Mouse (Mus musculus) CH12.LX (cell line): ENCODE measurements around the gene Rtbdn. TPM values are rescaled to one million over a fixed set of nuclear protein-coding genes. Genes with fewer than 3 reads are reported as not detected.

Experiments
- DNase-seq: peaks from one replicate; pipeline ENCODE4 v3.0.0-alpha.2; 2013; ENCODE audit errors: extremely low read depth
- H3K27ac ChIP-seq: 2 replicates; pipeline ENCODE4 v1.5.1; 2012; ENCODE audit warnings: low read depth, mild to moderate bottlenecking, control low read depth, moderate library complexity; ENCODE audit not compliant: insufficient read depth
- H3K27me3 ChIP-seq: replicated peaks from 2 replicates; pipeline ENCODE3; 2012; ENCODE audit warnings: inconsistent platforms
- H3K36me3 ChIP-seq, 2 experiments: replicated peaks in 1 of 2; 2 replicates each; pipeline versions ENCODE3 to v1.6.1; 2012; ENCODE audit warnings: inconsistent platforms in 1 of 2, low read length in 1 of 2, mild to moderate bottlenecking in 1 of 2, mixed read lengths in 1 of 2, moderate library complexity in 1 of 2; ENCODE audit not compliant: control insufficient read depth in 1 of 2, insufficient read depth in 1 of 2
- H3K4me1 ChIP-seq, 2 experiments: 2 replicates each; pipeline ENCODE4 v1.6.1; 2012; ENCODE audit warnings: inconsistent platforms in 1 of 2, moderate library complexity in 1 of 2; ENCODE audit not compliant: insufficient read depth in 2 of 2, control insufficient read depth in 1 of 2
- H3K4me2 ChIP-seq: 2 replicates; pipeline ENCODE4 v1.6.1; 2012; ENCODE audit warnings: low read depth, mild to moderate bottlenecking, control low read depth; ENCODE audit not compliant: poor library complexity, insufficient read depth, severe bottlenecking
- H3K4me3 ChIP-seq, 3 experiments: fragments of 150-350 bp in 1 of 3; sonication (generic) in 1 of 3; replicated peaks in 1 of 3; 2 replicates each; pipeline versions ENCODE3 to v1.5.1; 2011 to 2012; ENCODE audit warnings: low read depth in 2 of 3, low read length in 2 of 3, mild to moderate bottlenecking in 2 of 3, moderate library complexity in 2 of 3, control low read depth in 1 of 3, improper control_type of control experiment in 1 of 3, inconsistent platforms in 1 of 3, mixed read lengths in 1 of 3; ENCODE audit not compliant: poor library complexity in 1 of 3
- H3K79me2 ChIP-seq: replicated peaks from 2 replicates; pipeline ENCODE4 v1.6.1; 2012; ENCODE audit warnings: mild to moderate bottlenecking, moderate library complexity; ENCODE audit not compliant: control insufficient read depth, poor library complexity, insufficient read depth, severe bottlenecking; ENCODE audit errors: extremely low read depth
- H3K9ac ChIP-seq: 2 replicates; pipeline ENCODE4 v1.6.1; 2012; ENCODE audit warnings: low read depth, mild to moderate bottlenecking, control low read depth, moderate library complexity; ENCODE audit not compliant: insufficient read depth
- H3K9me3 ChIP-seq: replicated peaks from 2 replicates; pipeline ENCODE3; 2012; ENCODE audit warnings: low read length, inconsistent platforms, mixed read lengths
- BHLHE40 ChIP-seq: IDR thresholded peaks from 2 replicates; pipeline ENCODE4 v1.6.1; 2011; ENCODE audit warnings: mild to moderate bottlenecking, low read depth, low read length, improper control_type of control experiment
- CHD2 ChIP-seq: IDR thresholded peaks from 2 replicates; pipeline ENCODE4 v1.6.1; 2011; ENCODE audit warnings: low read length, improper control_type of control experiment
- CTCF ChIP-seq, 2 experiments: IDR thresholded peaks in 1 of 2; conservative IDR thresholded peaks in 1 of 2; 2 replicates each; pipeline ENCODE4 v1.5.1; 2011 to 2012; ENCODE audit warnings: low read depth in 2 of 2, low read length in 2 of 2, improper control_type of control experiment in 1 of 2, inconsistent platforms in 1 of 2, mild to moderate bottlenecking in 1 of 2, moderate library complexity in 1 of 2
- EP300 ChIP-seq: IDR thresholded peaks from 2 replicates; pipeline ENCODE4 v1.6.1; 2011; ENCODE audit warnings: low read length, improper control_type of control experiment
- ETS1 ChIP-seq: conservative IDR thresholded peaks from 2 replicates; pipeline ENCODE4 v1.6.1; 2012; ENCODE audit warnings: low read depth, mild to moderate bottlenecking, inconsistent platforms, low read length, improper control_type of control experiment, moderate library complexity
- HCFC1 ChIP-seq: IDR thresholded peaks from 2 replicates; pipeline ENCODE4 v1.6.1; 2012; ENCODE audit warnings: low read depth, mild to moderate bottlenecking, inconsistent platforms, low read length, improper control_type of control experiment
- IRF4 ChIP-seq: IDR thresholded peaks from 2 replicates; pipeline ENCODE4 v1.6.1; 2014; ENCODE audit warnings: low read depth, mild to moderate bottlenecking, inconsistent platforms, low read length, improper control_type of control experiment
- JUND ChIP-seq: conservative IDR thresholded peaks from 2 replicates; pipeline ENCODE4 v1.6.1; 2011; ENCODE audit warnings: low read depth, low read length, improper control_type of control experiment
- MAX ChIP-seq: IDR thresholded peaks from 2 replicates; pipeline ENCODE4 v1.6.1; 2011; ENCODE audit warnings: low read length, improper control_type of control experiment
- MAZ ChIP-seq: IDR thresholded peaks from 2 replicates; pipeline ENCODE4 v1.6.1; 2012; ENCODE audit warnings: low read depth, mild to moderate bottlenecking, inconsistent platforms, low read length, improper control_type of control experiment, moderate library complexity
- MEF2A ChIP-seq: IDR thresholded peaks from 2 replicates; pipeline ENCODE4 v1.6.1; 2014; ENCODE audit warnings: low read depth, mild to moderate bottlenecking, inconsistent platforms, low read length, improper control_type of control experiment, borderline replicate concordance
- MYC ChIP-seq: IDR thresholded peaks from 2 replicates; pipeline ENCODE4 v1.6.1; 2011; ENCODE audit warnings: low read depth, mild to moderate bottlenecking, improper control_type of control experiment, low read length
- NELFE ChIP-seq: IDR thresholded peaks from 2 replicates; pipeline ENCODE4 v1.6.1; 2011; ENCODE audit warnings: low read depth, low read length, improper control_type of control experiment
- NRF1 ChIP-seq: IDR thresholded peaks from 2 replicates; pipeline ENCODE4 v1.6.1; 2014; ENCODE audit warnings: low read depth, mild to moderate bottlenecking, inconsistent platforms, low read length, improper control_type of control experiment, moderate library complexity
- POLR2AphosphoS2 ChIP-seq: IDR thresholded peaks from 2 replicates; pipeline ENCODE4 v1.6.1; 2011; ENCODE audit warnings: low read depth, low read length, improper control_type of control experiment
- RAD21 ChIP-seq: IDR thresholded peaks from 2 replicates; pipeline ENCODE4 v1.6.1; 2011; ENCODE audit warnings: low read depth, mild to moderate bottlenecking, low read length, improper control_type of control experiment, moderate library complexity
- SIN3A ChIP-seq: IDR thresholded peaks from 2 replicates; pipeline ENCODE4 v1.6.1; 2012; ENCODE audit warnings: low read length, improper control_type of control experiment, inconsistent platforms
- SMC3 ChIP-seq: IDR thresholded peaks from 2 replicates; pipeline ENCODE4 v1.6.1; 2011; ENCODE audit warnings: low read depth, low read length, improper control_type of control experiment
- TBP ChIP-seq: conservative IDR thresholded peaks from 2 replicates; pipeline ENCODE4 v1.6.1; 2011; ENCODE audit warnings: low read depth, low read length, improper control_type of control experiment
- USF1 ChIP-seq: IDR thresholded peaks from 2 replicates; pipeline ENCODE4 v1.6.1; 2014; ENCODE audit warnings: low read depth, mild to moderate bottlenecking, inconsistent platforms, low read length, improper control_type of control experiment
- ZKSCAN1 ChIP-seq: IDR thresholded peaks from 2 replicates; pipeline ENCODE4 v1.6.1; 2012; ENCODE audit warnings: low read depth, inconsistent platforms, low read length, improper control_type of control experiment, borderline replicate concordance
- ZMIZ1 ChIP-seq: IDR thresholded peaks from 2 replicates; pipeline ENCODE4 v1.6.1; 2012; ENCODE audit warnings: low read depth, mild to moderate bottlenecking, inconsistent platforms, low read length, improper control_type of control experiment
- ZNF384 ChIP-seq: IDR thresholded peaks from 2 replicates; pipeline ENCODE4 v1.6.1; 2012; ENCODE audit warnings: low read depth, low read length, improper control_type of control experiment, inconsistent platforms
- dilution Hi-C: fragments of 300-500 bp; cut with MboI; formaldehyde crosslinking; loops from 2 replicates; pipeline ENCODE4 v1.14.3; 2020; ENCODE audit warnings: low sequenced_read_pairs; ENCODE audit not compliant: extremely low pct_unique_long_range_greater_than_20kb, extremely low pct_ligation_motif_present
- in situ Hi-C: fragments of 300-500 bp; cut with MboI; formaldehyde crosslinking; loops from 3 replicates; pipeline ENCODE4 v1.14.3; 2019; ENCODE audit warnings: low sequenced_read_pairs, low pct_ligation_motif_present, low pct_unique_long_range_greater_than_20kb, mixed read lengths
- polyA plus RNA-seq: library from polyadenylated mRNA; unstranded; fragments of >175 nt; gene quantifications from 2 replicates; pipeline ENCODE4 v1.2.1, GENCODE M21; 2012; ENCODE audit warnings: low read depth; ENCODE audit not compliant: insufficient read length
- total RNA-seq, 2 experiments: library from RNA; depleted of rRNA; stranded (reverse); fragments of 300-350 nt in 1 of 2; fragments of >200 nt in 1 of 2; gene quantifications; 2 replicates each; pipeline ENCODE4 v1.2.3; 2012 to 2014

Rtbdn gene
- total and polyA plus RNA-seq, 3 experiments, result 0.21 to 1.8 TPM; not detected in 1

DNA sequence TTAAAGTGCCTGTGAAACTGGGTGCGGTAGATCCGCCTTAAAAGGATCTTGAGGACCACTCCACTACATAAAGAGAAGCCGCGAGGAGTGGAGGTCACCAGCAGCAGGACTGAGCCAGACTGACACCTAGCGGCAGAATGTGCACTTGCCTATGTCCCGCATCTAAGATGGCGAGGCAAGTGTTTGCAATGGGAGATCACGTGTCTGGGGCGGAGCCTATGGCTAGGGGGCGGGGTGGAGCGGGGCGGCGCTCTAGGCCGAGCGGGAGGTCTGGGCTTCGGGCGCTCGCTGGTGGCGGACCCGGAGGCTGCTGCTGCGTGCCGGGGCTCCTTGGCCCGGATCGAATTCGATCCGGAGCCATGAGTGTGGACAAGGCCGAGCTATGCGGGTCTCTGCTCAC, 43.6 kb downstream of the Rtbdn start, which contains the start of gene Hook2 (continued):
- TF ChIP-seq USF1 (peak; percentile 91), ZMIZ1 (no peak), MYC (peak; percentile 46; the same call in 1 of the 2 replicates), RAD21 (peak; percentile 95), CHD2 (no peak), IRF4 (no peak), HCFC1 (peak; percentile 76), POLR2AphosphoS2 (no peak), MEF2A (0 out of 2 replicates have a peak, but pooled peaks have one; percentile 60), SMC3 (peak; percentile 92), CTCF (conservative IDR thresholded peaks at IDR 0.05 in 1 of 2, IDR thresholded peaks at IDR 0.05 in 1 of 2; ENCODE audit: low read depth in 2 of 2, low read length in 2 of 2) (peak; percentile 62 to 98), SIN3A (peak; percentile 15), BHLHE40 (peak; percentile 88)
- TF ChIP-seq, all 38 proteins: peak for 17

- TF ChIP-seq USF1, result peak; percentile 53
- no peak for TF ChIP-seq TBP
Measured at GRCm38 (mm10) chr8:84990836-84991235, 44.0 kb downstream of the Rtbdn start.

GRCm38 (mm10) chr8:84994375-84994774, 47.6 kb downstream of the Rtbdn start:
- no peaks in the 10 kb centered on the region for H3K79me2 ChIP-seq
- no peaks in the 10 kb centered on the region for H3K9me3 ChIP-seq
- no peak overlapping the region for H3K4me2 ChIP-seq
- no peak for TF ChIP-seq POLR2AphosphoS2
- no peak for TF ChIP-seq NELFE
- TF ChIP-seq SIN3A, result no peak
- no peak for TF ChIP-seq NRF1
- TF ChIP-seq BHLHE40, result no peak
- no peak for TF ChIP-seq JUND
- TF ChIP-seq TBP, result no peak
- TF ChIP-seq MYC, result no peak
- TF ChIP-seq MAX, result no peak
- no peak for TF ChIP-seq CTCF (conservative IDR thresholded peaks at IDR 0.05 in 1 of 2, IDR thresholded peaks at IDR 0.05 in 1 of 2; ENCODE audit: low read depth in 2 of 2, low read length in 2 of 2)
- no peak for TF ChIP-seq MAZ
- no peak for TF ChIP-seq ZMIZ1
- TF ChIP-seq EP300, result no peak
- TF ChIP-seq ZKSCAN1, result no peak
- no peak for TF ChIP-seq ZNF384
- no peak for TF ChIP-seq ETS1
- DNase-seq, result no peak
- dilution Hi-C loops, result no loop called here
- no peak overlapping the region for H3K9ac ChIP-seq
- no peak overlapping the region for H3K27ac ChIP-seq
- H3K27me3 ChIP-seq, result no peaks in the 10 kb centered on the region
- H3K4me3 ChIP-seq, result no peak overlapping the region
- H3K4me1 ChIP-seq, result peaks cover 10 to 27% of the 10 kb centered on the region in 2 experiments
- peaks cover 22 to 58% of the 10 kb centered on the region in 2 experiments for H3K36me3 ChIP-seq
- in situ Hi-C loops, result loop anchor here (5.0 kb wide), 1 partner anchor 33 kb away; the partner anchor contains the start of genes Asna1 and Trir

More at GRCm38 (mm10) chr8:84990836-84991235, 44.0 kb downstream of the Rtbdn start:
- Histone ChIP-seq H3K4me2 (peak overlapping the region; percentile 55), H3K4me3 (peak overlapping the region; percentile 62 to 79 (median 70)), H3K27me3 (no peaks in the 10 kb centered on the region), H3K27ac (peak overlapping the region; percentile 10; the same call in 1 of the 2 replicates), H3K9me3 (no peaks in the 10 kb centered on the region), H3K79me2 (no peaks in the 10 kb centered on the region), H3K4me1 (peaks cover 22 to 40% of the 10 kb centered on the region in 2 experiments), H3K36me3 (peaks cover 11 to 33% of the 10 kb centered on the region in 2 experiments), H3K9ac (peak overlapping the region; percentile 78)
- dilution Hi-C loops (no loop called here), in situ Hi-C loops (loop anchor here (5.0 kb wide), 1 partner anchor 36 kb away; the partner anchor contains the start of genes Asna1 and Trir)
- peak; percentile 63 for DNase-seq
